Mouse (Mus musculus): ENCODE measurements around the gene Cyp2e1.
A peak's percentile ranks its signal among the peaks of the same experiment; 100 is the strongest.

Cyp2e1 gene

GRCm38 (mm10) chr7:140811714-140812113, 48.2 kb downstream of the Cyp2e1 start:
- DNase-seq, result no peak

- no peak for DNase-seq
Measured at GRCm38 (mm10) chr7:140812850-140813249, 49.3 kb downstream of the Cyp2e1 start.

- DNase-seq, result no peak
Measured at GRCm38 (mm10) chr7:140820173-140820572, 56.6 kb downstream of the Cyp2e1 start.

- peak; percentile 45 for DNase-seq
Measured at GRCm38 (mm10) chr7:140821305-140821652, 57.7 kb downstream of the Cyp2e1 start.

- peak; percentile 86 for DNase-seq
Measured at GRCm38 (mm10) chr7:140821653-140822329, 58.3 kb downstream of the Cyp2e1 start, which contains the start of gene Zfp941. Gene Zfp941, minus strand, starts transcription at chr7:140822178.

- DNase-seq, result no peak
Measured at GRCm38 (mm10) chr7:140822731-140823130, 59.2 kb downstream of the Cyp2e1 start.
